Mouse (Mus musculus): ENCODE results near the gene Phf5a. TPM values are rescaled to one million over a fixed set of nuclear protein-coding genes. Genes with fewer than 3 reads are reported as not detected.

Gene Phf5a
- polyA plus RNA-seq, 1 experiment from 2014 or later, result 129 TPM

DNA sequence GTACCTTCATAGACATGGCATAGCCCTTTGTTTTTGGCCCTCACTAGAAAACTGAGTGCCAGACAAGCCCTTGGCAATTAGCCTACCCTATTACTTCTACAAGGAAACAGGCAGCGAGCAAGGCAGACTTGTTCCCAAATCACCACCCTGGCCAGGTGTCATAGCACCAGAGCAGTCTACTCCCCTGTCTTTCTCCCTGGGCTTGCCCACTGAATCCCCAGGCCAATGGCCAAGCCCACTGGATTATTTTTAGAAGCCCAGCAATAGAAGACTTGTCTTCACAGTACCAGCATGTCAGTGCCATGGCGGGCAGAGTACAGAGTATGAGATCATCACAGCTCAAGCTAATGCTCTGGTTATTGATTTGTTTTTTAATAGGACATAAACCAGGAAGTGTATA is 27.0 kb upstream of the Phf5a start:
- Histone ChIP-seq H3K27ac (replicated peaks) (no peak overlapping the region), H3K9ac (replicated peaks) (no peak overlapping the region), H3K9me3 (no peaks in the 10 kb centered on the region), H3K4me1 (no peaks in the 10 kb centered on the region), H3K4me2 (replicated peaks) (no peak overlapping the region), H3K27me3 (no peaks in the 10 kb centered on the region), H3K36me3 (peaks cover 76% of the 10 kb centered on the region), H3K4me3 (no peak overlapping the region)
- no peak for ATAC-seq (ENCODE audit: low FRiP score, low read depth)
- 100% methylated on average over 2 of the region's 2 CpGs for WGBS

DNA sequence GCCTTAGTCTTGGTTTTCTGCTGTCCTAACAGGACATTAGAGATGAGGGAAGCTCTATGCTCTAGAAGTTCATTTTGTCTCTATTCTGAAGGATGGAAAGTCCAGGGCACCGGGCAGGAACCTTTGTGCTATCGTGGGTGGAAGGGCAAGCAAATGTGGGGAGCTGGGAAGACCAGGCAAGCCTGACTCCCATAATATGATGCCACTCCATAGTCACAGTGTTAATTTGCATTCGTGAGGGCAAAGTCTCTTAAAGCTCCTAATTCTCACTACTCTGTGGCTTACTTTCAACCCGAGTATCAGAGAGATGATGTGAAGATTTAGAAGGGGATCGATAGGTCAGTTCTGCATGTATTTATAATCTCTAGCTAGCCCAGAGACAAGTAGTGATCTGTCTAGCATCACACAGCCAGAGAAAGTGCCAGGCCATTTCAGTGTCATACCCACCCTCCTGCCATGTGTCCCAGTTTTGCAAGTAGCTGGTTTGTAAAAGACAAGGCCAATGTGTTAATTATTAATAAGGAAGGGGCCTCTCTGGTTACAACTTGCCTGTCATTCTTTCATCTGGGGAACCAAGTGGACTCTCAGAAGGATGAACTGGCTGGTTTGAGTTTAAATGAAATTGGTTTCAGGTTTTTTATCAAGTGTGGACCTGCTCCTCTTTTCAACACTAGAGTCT is 26.0 kb upstream of the Phf5a start:
- H3K9ac ChIP-seq (replicated peaks), result no peak overlapping the region; the same call in 1 of the 2 replicates
- H3K27ac ChIP-seq (replicated peaks), result no peak overlapping the region
- no peaks in the 10 kb centered on the region for H3K27me3 ChIP-seq
- H3K4me1 ChIP-seq, result no peaks in the 10 kb centered on the region
- no peaks in the 10 kb centered on the region for H3K9me3 ChIP-seq
- no peak for ATAC-seq (ENCODE audit: low FRiP score, low read depth)
- no peak overlapping the region for H3K4me2 ChIP-seq (replicated peaks)
- 94% methylated on average over 5 of the region's 5 CpGs for WGBS
- H3K36me3 ChIP-seq, result peaks cover 73% of the 10 kb centered on the region
- no peak overlapping the region for H3K4me3 ChIP-seq

DNA sequence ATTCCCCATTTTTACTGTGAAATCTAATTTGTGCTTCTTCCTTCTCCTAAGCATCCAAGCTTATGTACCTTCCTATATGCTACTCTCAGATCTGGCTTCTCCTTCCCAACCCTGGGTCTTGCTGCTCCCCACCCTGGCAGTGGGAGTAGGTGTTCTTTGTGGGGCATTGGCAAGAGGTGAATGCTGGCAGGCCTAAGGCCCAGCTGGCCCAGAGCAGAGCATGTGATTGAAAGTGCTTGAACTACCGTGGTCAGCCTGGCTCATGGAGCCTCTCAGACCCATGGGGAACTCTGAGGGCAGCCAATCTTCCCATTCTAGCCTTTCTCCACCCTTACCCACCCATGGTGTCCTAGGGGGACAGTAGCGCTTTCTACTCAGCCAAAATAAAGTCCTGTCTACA is 24.7 kb upstream of the Phf5a start:
- no peak for ATAC-seq (ENCODE audit: low FRiP score, low read depth)
- Histone ChIP-seq H3K4me3 (no peak overlapping the region), H3K27me3 (no peaks in the 10 kb centered on the region), H3K4me1 (no peaks in the 10 kb centered on the region), H3K36me3 (peaks cover 77% of the 10 kb centered on the region), H3K4me2 (replicated peaks) (no peak overlapping the region), H3K27ac (replicated peaks) (no peak overlapping the region), H3K9me3 (no peaks in the 10 kb centered on the region), H3K9ac (replicated peaks) (no peak overlapping the region)
- WGBS, result 93% methylated on average over 2 of the region's 2 CpGs

DNA sequence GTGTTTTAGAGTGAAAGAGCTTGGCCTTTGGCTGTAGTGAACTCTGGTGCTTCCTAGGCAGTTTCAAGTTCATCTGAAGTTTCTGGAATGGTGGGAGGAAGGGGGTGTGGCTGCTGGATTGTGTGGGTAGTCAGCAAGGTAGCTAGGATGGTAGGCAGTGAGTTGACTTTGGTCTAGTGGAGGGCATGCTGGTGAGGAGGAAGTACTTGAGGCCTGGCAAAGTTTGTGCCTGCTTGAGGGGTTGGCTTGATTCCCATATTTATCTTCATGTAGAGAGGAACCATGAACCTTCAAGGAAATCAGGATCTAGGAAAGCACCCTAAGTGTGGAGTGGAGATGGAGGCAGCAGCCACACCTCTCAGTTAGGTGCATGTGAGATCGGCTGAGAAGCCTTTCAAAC is 22.3 kb upstream of the Phf5a start:
- 84% methylated on average over 1 of the region's 1 CpGs for WGBS
- no peaks in the 10 kb centered on the region for H3K27me3 ChIP-seq
- H3K4me3 ChIP-seq, result no peak overlapping the region
- H3K4me2 ChIP-seq (replicated peaks), result no peak overlapping the region
- no peak for ATAC-seq (ENCODE audit: low FRiP score, low read depth)
- H3K9ac ChIP-seq (replicated peaks), result no peak overlapping the region
- no peaks in the 10 kb centered on the region for H3K9me3 ChIP-seq
- H3K4me1 ChIP-seq, result no peaks in the 10 kb centered on the region
- peaks cover 78% of the 10 kb centered on the region for H3K36me3 ChIP-seq
- H3K27ac ChIP-seq (replicated peaks), result no peak overlapping the region

DNA sequence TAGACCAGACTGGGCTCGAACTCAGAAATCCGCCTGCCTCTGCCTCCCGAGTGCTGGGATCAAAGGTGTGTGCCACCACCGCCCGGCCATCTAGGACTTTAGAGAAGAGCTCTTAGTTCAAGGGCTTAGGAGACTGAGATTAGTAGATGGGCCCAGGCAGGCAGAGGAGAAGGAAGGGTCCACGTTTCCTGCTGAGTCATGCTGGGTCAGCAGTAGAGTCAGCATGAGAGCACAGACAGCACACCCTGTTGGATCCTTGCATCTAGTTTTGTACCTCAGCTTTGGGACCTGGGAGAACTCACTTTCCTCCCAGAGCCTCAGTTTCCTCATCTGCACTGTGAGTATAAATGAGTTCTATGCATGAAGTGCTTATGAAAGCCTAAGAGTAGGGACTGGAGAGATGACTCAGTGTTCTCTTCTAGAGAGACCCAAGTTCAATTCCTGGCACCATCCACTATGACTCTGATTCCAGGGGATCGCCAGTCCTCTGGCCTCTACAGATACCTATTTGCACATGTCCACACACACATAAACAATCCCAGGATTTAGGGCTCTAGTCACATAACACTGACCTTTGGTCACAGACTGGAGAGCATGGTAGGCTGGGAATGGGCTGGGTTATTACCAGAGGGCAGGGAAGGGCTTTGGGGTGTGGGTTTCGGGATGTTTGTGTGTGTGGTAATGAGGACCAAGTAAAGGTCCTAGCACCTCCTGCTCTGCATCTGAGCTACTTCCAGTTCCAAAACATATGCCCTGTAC is 20.3 kb upstream of the Phf5a start:
- no peak for ATAC-seq (ENCODE audit: low FRiP score, low read depth)
- no peak overlapping the region for H3K4me3 ChIP-seq
- H3K27ac ChIP-seq (replicated peaks), result no peak overlapping the region
- H3K4me1 ChIP-seq, result no peaks in the 10 kb centered on the region
- no peaks in the 10 kb centered on the region for H3K27me3 ChIP-seq
- H3K36me3 ChIP-seq, result peaks cover 64% of the 10 kb centered on the region
- H3K9ac ChIP-seq (replicated peaks), result no peak overlapping the region
- H3K9me3 ChIP-seq, result no peaks in the 10 kb centered on the region
- no peak overlapping the region for H3K4me2 ChIP-seq (replicated peaks)
- WGBS, result 91% methylated on average over 8 of the region's 8 CpGs

DNA sequence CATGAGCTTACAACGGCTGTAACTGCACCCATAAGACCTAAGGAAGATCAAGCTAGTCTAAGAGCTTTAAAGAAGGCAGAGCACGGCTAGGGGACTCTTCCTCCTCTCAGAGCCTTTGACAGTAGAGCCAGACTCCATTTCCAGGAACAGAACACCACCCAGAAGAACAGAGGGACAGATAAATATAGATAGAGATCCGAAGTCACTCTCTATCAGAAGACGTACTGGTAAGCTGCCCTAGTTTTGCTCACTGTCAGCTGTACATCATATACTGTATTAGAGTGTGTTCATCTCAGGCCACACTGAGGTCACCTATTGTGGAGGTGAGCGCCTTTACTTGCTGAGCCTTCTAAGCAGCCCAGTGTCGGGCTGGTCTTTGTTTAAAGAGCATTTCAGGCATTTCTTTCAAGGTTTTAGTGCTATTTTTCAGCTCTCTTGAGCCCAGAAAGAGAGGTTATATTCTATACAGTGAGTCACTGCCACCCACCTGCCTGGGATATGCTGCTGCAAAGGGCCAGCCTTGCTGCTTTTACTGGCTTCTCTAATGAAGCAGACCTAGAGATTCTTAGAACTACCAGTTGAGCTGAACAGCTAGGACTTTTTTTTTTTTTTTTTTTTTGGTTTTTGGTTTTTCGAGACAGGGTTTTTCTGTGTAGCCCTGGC is 19.6 kb upstream of the Phf5a start:
- H3K4me3 ChIP-seq, result no peak overlapping the region
- WGBS, result 91% methylated on average over 7 of the region's 7 CpGs
- H3K36me3 ChIP-seq, result peaks cover 60% of the 10 kb centered on the region
- H3K27ac ChIP-seq (replicated peaks), result no peak overlapping the region
- ATAC-seq (ENCODE audit: low FRiP score, low read depth), result no peak
- H3K9ac ChIP-seq (replicated peaks), result no peak overlapping the region
- H3K27me3 ChIP-seq, result no peaks in the 10 kb centered on the region
- H3K9me3 ChIP-seq, result no peaks in the 10 kb centered on the region
- H3K4me1 ChIP-seq, result no peaks in the 10 kb centered on the region
- H3K4me2 ChIP-seq (replicated peaks), result no peak overlapping the region

DNA sequence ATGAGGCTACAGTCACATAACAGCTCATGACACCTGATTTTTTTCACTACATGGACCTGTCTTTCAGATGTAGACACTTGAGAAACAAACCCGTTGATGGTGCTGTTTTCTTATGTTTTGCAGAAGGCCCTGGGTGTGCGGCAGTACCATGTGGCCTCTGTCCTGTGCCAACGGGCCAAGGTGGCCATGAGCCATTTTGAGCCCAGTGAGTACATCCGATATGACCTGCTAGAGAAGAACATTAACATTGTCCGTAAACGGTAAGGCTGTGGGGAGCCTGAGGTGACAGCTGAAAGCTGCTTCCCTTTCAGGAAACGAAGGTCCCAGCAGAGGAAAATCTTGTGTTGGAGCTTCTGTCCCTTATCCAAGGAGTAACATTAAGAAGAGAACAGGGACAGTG is 17.5 kb upstream of the Phf5a start:
- no peak overlapping the region for H3K4me2 ChIP-seq (replicated peaks)
- no peak for ATAC-seq (ENCODE audit: low FRiP score, low read depth)
- no peak overlapping the region for H3K27ac ChIP-seq (replicated peaks)
- H3K27me3 ChIP-seq, result no peaks in the 10 kb centered on the region
- no peaks in the 10 kb centered on the region for H3K9me3 ChIP-seq
- peaks cover 50% of the 10 kb centered on the region for H3K36me3 ChIP-seq
- 94% methylated on average over 7 of the region's 7 CpGs for WGBS
- H3K4me3 ChIP-seq, result no peak overlapping the region
- H3K9ac ChIP-seq (replicated peaks), result no peak overlapping the region
- no peaks in the 10 kb centered on the region for H3K4me1 ChIP-seq

DNA sequence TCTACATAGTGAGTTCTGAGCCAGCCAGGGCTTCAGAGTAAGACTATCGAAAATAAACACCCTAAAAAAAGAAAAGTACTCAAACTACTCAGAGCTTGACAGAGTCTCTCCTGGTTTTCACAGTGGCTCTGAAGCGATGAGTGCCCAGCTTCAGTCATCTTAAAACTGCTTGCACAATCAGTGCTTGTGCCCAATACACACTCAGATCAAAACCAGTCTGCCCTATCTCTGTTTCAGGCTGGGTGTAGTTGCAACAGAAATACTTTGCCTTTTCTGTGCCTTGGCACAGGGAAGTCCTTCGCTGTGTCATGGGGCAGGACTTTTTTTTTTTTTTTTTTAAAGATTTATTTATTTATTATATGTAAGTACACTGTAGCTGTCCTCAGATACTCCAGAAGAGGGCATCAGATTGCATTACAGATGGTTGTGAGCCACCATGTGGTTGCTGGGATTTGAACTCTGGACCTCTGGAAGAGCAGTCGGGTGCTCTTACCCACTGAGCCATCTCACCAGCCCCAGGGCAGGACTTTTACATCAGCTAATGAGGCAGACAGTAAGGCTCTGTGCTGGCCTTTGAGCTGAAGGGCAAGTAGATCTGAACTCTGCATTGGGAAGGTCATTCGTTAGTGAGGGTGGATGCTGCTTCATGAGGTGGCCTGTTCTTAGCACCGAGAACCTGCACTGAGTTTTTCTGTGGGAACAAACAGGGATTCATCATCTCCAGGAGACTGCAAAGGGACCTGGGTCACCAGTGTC is 15.3 kb upstream of the Phf5a start:
- Histone ChIP-seq H3K9me3 (no peaks in the 10 kb centered on the region), H3K4me2 (replicated peaks) (no peak overlapping the region), H3K27ac (replicated peaks) (no peak overlapping the region), H3K4me3 (no peak overlapping the region), H3K4me1 (no peaks in the 10 kb centered on the region), H3K27me3 (no peaks in the 10 kb centered on the region), H3K36me3 (peaks cover 34% of the 10 kb centered on the region), H3K9ac (replicated peaks) (no peak overlapping the region)
- no peak for ATAC-seq (ENCODE audit: low FRiP score, low read depth)
- WGBS, result 95% methylated on average over 6 of the region's 6 CpGs

DNA sequence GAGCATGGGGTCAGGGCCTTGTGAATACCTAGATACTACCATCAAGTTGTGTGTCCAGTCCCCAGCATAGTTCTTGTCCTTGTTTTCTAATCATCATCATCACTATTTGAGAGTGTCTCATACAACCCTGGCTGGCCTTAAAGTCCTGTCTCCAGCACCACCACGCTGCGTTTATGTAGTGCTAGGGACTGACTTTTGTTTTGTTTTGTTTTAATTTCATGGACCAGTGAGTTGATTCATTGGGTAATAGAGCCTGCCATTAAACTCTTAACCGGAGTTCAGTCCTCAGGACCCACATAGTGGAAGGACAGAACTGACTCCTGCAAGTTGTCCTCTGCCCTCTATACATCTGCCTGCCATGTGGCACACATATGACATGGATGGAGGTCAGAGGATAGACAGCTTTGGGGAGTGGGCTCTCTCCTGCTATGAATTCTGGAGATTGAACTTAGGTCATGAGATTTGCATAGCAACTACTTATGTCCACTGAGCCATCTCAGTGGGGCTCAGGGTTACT is 13.8 kb upstream of the Phf5a start:
- ATAC-seq (ENCODE audit: low FRiP score, low read depth), result no peak
- H3K36me3 ChIP-seq, result peaks cover 21% of the 10 kb centered on the region
- WGBS, result 73% methylated on average over 3 of the region's 3 CpGs
- H3K4me3 ChIP-seq, result no peak overlapping the region
- no peak overlapping the region for H3K9ac ChIP-seq (replicated peaks)
- H3K9me3 ChIP-seq, result no peaks in the 10 kb centered on the region
- H3K27ac ChIP-seq (replicated peaks), result no peak overlapping the region
- no peaks in the 10 kb centered on the region for H3K27me3 ChIP-seq
- peaks cover 3% of the 10 kb centered on the region; the same call in 1 of the 2 replicates for H3K4me1 ChIP-seq
- no peak overlapping the region for H3K4me2 ChIP-seq (replicated peaks)

DNA sequence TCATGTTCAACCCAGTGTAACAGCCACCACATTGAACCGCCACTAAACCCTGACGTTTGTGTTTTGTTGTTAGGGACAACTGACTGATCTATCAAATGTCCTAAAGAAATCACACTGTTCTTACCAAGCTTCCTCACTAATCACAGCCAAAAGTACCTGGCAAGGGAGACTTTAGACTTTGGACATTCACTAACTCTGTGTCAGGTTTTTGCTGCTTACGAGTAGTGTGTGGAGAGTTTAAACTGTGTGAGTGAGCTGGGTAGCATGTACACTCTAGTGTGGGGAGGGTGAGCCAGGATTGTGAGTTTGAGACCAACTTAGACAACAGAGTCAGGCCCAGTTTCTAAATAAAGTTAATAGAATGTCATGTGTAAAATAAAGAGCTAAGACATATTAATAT is 10.6 kb upstream of the Phf5a start:
- WGBS, result 97% methylated on average over 3 of the region's 3 CpGs
- Histone ChIP-seq H3K9me3 (no peaks in the 10 kb centered on the region), H3K4me1 (peaks cover 20% of the 10 kb centered on the region), H3K4me2 (replicated peaks) (no peak overlapping the region), H3K36me3 (peaks cover 5% of the 10 kb centered on the region; the same call in 1 of the 2 replicates), H3K9ac (replicated peaks) (no peak overlapping the region), H3K27ac (replicated peaks) (no peak overlapping the region), H3K4me3 (no peak overlapping the region), H3K27me3 (no peaks in the 10 kb centered on the region)
- ATAC-seq (ENCODE audit: low FRiP score, low read depth), result no peak

DNA sequence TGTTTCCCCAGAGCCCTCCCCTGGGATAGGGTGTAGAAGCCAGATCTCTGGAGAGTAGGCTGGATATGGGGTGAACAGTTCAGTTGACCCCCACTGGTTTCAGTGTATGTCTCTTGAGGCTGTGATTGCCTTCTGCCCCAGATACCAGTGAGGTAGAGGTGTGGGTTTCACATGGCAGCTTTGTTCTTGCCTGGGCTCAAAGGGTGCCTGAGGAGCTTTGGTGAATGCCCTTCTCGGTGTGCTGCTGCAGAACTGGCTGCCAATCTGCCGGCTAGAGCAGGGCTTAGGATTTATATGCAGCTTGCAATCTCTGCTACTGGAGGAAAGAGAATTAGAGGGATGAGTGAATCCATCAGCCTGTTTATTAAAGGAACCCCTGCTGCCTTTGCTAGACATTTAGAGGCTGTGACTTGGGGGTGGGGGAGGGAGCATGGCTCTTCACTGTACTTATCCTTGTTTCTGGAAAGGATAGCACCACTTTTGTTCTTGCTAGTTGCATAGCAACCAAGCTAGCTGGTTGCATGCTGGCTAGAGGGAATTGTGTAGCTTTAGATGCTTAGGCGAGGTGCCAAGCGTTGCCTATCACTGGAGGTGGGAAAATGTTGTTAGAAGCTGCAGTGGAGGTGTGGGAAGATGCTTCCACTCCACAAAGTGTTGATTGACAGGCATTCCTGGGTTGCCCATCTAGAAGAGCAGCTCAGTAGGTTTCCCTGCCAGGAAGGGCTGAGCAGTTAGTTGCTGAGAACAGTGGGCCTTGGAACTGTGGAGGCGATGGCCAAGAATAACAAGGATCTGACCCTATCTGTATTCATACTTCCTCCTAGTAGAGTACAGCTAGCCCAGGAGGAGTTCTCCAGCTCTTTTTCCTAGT is 8.1 kb upstream of the Phf5a start:
- Histone ChIP-seq H3K27me3 (no peaks in the 10 kb centered on the region), H3K4me2 (replicated peaks) (no peak overlapping the region; the same call in 1 of the 2 replicates), H3K4me3 (0 out of 2 replicates have a peak overlapping the region, but pooled peaks have one; percentile 5), H3K27ac (replicated peaks) (peak overlapping the region; percentile 82), H3K36me3 (peaks cover 5% of the 10 kb centered on the region; the same call in 1 of the 2 replicates), H3K9ac (replicated peaks) (no peak overlapping the region), H3K9me3 (no peaks in the 10 kb centered on the region), H3K4me1 (peaks cover 20% of the 10 kb centered on the region)
- ATAC-seq (ENCODE audit: low FRiP score, low read depth), result no peak
- 54% methylated on average over 5 of the region's 5 CpGs for whole genome bisulfite sequencing

Measured in midbrain, embryonic 12.5 days (tissue).